Mouse (Mus musculus) testis, adult 2 months (tissue): ENCODE measurements around the gene Abl1. TPM values are rescaled to one million over a fixed set of nuclear protein-coding genes. Genes with fewer than 3 reads are reported as not detected.

Experiments used
- H3K27ac ChIP-seq: fragments of 200-500 bp; 2 replicates; pipeline ENCODE4 v1.5.1; 2012; ENCODE audit warnings: low read depth, low read length; ENCODE audit not compliant: control insufficient read depth, insufficient read depth
- H3K27me3 ChIP-seq: fragments of 200-500 bp; 2 replicates; pipeline ENCODE4 v1.6.1; 2012; ENCODE audit warnings: mild to moderate bottlenecking, low read length, moderate library complexity; ENCODE audit not compliant: control insufficient read depth, insufficient read depth
- H3K36me3 ChIP-seq: fragments of 200-500 bp; 2 replicates; pipeline ENCODE4 v1.6.1; 2012; ENCODE audit warnings: mild to moderate bottlenecking, low read length; ENCODE audit not compliant: control insufficient read depth, insufficient read depth
- H3K4me1 ChIP-seq: fragments of 200-500 bp; 2 replicates; pipeline ENCODE4 v1.6.1; 2012; ENCODE audit warnings: low read length; ENCODE audit not compliant: control insufficient read depth, insufficient read depth
- H3K4me3 ChIP-seq: fragments of 200-500 bp; 2 replicates; pipeline ENCODE4 v1.5.1; 2012; ENCODE audit warnings: low read depth, mild to moderate bottlenecking, low read length, moderate library complexity, mixed read lengths; ENCODE audit not compliant: control insufficient read depth
- CTCF ChIP-seq: fragments of 200-500 bp; IDR thresholded peaks from 2 replicates; pipeline ENCODE4 v1.5.1; 2012; ENCODE audit warnings: low read depth, mild to moderate bottlenecking, inconsistent platforms, low read length, moderate library complexity; ENCODE audit not compliant: control insufficient read depth, insufficient read depth, insufficient replicate concordance
- POLR2A ChIP-seq: fragments of 200-500 bp; IDR thresholded peaks from 2 replicates; pipeline ENCODE4 v1.6.1; 2012; ENCODE audit warnings: low read depth, mild to moderate bottlenecking, inconsistent platforms, low read length, moderate library complexity; ENCODE audit not compliant: control insufficient read depth
- polyA plus RNA-seq: library from polyadenylated mRNA; depleted of rRNA; stranded (reverse); fragments of >200 nt; gene quantifications from 2 replicates; pipeline ENCODE4 v1.2.3, GENCODE M21; 2012; rRNA removed

Abl1 gene
- polyA plus RNA-seq, 1 experiment, result 47.4 TPM

DNA sequence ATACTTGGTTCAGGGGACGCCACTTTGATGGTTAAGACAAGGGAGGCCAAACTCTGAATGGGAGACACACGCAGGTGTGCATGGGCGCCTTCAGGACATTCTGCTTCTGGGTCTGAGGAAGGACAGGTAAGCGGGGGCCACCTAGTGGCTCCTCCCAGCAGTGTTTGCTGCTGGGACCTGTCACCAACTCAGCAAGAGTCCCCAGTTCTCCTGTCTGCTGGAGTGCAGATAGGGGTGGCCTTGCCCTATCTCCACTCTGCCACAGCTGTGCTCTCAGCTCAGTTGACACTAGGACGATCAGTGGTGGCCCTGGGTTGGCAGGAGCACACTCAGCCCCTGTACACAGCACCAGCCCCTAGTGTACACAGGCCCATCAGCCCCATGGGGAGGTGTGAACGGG lies 159.7 kb downstream of the Abl1 start:
- Histone ChIP-seq H3K4me1 (peaks cover 26% of the 10 kb centered on the region), H3K27ac (no peak overlapping the region), H3K4me3 (no peak overlapping the region), H3K36me3 (no peaks in the 10 kb centered on the region), H3K27me3 (no peaks in the 10 kb centered on the region)
- TF ChIP-seq POLR2A (no peak), CTCF (no peak; the same call in 1 of the 2 replicates)

DNA sequence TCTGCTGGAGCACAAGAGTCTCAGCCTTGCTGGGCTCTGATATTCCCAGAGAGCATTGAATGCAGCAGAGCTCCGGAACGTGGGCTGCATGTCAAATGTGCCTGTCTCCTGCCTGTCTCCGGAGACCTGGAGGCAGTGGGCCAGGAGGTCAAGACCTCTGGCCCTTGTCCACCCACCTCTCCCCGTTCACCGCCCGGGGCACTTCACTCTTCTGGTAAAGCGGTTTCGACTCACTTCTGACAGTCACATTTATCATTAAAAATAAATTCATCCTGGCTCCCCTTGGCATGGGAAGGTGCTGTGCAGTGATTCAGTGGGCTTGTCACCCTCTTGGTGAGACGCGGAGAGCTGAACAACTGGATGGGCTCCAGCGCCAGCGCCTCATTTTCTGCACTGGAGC lies 162.0 kb downstream of the Abl1 start:
- Histone ChIP-seq H3K4me3 (no peak overlapping the region), H3K36me3 (no peaks in the 10 kb centered on the region), H3K27ac (no peak overlapping the region), H3K4me1 (peaks cover 20% of the 10 kb centered on the region), H3K27me3 (no peaks in the 10 kb centered on the region)
- TF ChIP-seq CTCF (no peak), POLR2A (no peak)

Other genes with a start within 250 kb of the Abl1 start
- gene Ass1, start 218.2 kb upstream of the Abl1 start, polyA plus RNA-seq, result 34.6 and 39.8 TPM in 2 replicates
- 11.2 and 11.5 TPM in 2 replicates for gene Fubp3, start 115.7 kb upstream of the Abl1 start, polyA plus RNA-seq
- 0.11 TPM in 1 of 2 replicates, not detected in the other for gene Prdm12, start 48.3 kb upstream of the Abl1 start, polyA plus RNA-seq
- gene Exosc2, start 17.7 kb upstream of the Abl1 start, polyA plus RNA-seq, result 9.1 and 9.8 TPM in 2 replicates
- 0.02 TPM in 1 of 2 replicates, not detected in the other for gene Qrfp, start 122.2 kb downstream of the Abl1 start, polyA plus RNA-seq
- gene Fibcd1, start 157.6 kb downstream of the Abl1 start, polyA plus RNA-seq, result 0.51 and 0.54 TPM in 2 replicates
- 12.3 and 17.2 TPM in 2 replicates for gene Lamc3, start 198.9 kb downstream of the Abl1 start, polyA plus RNA-seq